Mouse (Mus musculus): ENCODE results near the gene Mgat4e.
"Not testable (repeated sequence)": the region's sequence is repeated elsewhere in the genome, so short reads cannot be mapped to it uniquely, and the experiment has no call there.

Gene Mgat4e

DNA sequence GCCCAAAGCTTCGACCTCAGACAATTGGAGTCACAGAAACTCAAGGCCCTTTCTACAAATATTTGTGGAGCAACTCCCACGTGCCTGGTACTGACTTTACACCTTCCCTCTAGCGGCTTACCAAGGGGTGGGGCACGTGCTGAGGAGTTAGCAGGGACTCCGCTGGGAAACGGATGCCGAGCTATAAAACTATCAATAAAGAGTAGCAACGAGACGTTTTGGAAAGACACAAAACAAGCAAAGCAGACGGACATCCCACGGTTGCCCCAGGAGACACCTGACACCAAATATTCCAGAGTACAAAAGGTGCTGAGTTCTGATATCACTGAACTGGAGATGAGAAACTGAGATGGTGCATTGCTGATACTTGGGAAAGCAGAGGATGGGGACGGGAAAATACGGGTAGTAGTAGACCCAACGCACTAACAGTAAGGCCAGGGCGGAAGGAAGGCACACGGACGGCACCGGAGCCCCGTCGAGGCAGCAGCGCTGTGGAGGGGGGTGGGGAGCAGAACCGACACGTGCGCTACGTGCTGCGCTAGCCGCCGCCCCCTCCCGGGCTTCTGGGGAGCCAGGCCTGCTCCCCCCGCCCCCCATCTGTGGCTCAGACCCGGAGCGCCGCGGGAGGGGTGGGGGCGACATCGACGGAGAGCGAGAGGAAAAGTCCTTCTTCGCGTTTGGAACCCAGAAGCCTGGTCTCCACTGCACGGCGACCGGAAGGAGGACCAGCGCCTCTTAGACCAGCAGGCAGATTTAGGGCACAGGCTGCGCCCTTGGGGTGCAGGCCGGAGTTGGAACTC lies 6.6 kb upstream of the Mgat4e start:
- in situ Hi-C loops (cut with MboI, MseI): no loop called here

DNA sequence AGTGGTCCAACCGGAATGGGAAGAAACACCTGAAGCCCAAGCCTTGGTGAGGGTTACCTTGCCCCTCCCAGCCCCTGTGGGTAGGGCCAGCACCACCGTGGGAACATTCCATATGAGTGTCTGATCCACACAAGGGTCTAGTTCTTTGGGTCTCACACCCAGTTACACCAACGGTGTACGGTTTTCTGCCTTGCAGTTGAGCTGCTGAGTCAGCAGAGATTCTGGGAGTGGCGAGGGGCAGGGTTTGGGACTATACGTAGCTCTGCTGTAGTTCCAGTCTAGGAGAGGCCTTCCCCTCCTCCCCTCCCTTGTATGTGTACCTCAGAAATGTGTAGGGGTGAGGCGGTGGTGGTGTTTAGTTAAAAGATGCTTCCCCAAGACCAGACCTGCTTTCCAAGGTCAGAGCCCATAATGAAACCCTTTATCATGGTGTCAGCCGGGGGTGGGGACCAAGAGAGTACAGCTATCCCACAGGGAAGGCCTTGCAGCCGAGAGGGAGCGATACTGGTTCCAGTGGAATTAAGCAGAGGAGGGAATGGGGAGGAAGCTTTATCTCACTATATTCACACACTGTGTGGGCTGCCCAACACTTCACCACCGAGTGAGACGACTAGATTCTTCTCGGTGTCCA lies 5.9 kb upstream of the Mgat4e start:
- in situ Hi-C loops (cut with MboI, MseI): no loop called here

DNA sequence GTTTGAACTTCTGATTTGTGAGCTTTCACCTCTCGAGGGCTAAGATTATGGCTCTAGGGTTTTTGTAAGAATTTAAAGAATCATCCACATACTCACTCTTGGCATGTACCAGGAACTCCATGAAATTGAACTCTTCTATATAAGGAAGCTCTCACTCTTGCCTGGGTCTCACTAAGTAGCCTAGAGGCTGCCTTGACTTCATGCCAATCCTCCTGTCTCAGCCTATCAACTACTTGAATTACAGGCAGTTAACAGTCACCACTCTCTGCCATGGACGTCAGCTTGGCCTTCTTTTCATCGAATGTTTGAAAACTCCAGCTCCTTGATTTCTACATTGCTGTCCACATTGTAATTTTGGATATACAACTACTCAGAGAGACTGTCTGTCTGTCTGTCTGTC lies 2.9 kb upstream of the Mgat4e start:
- in situ Hi-C loops (cut with MboI, MseI): no loop called here

DNA sequence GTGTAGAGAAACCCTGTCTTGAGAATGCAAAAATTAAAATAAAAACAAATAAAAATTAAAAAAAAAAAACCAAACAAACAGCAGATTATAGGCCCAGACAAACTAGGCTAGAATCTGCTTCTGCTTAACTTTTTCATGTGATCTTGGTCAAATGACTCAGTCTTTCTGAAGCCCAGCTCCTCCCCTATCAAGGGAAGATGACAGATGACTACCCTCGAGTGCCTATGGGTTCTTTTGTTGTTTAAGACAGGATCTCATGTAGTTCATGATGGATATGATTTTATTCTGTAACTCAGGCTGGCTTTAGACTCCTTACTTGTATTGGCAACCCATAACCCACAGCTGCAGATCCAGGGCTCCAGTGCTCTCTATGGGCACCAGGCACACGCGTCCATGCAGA lies 2.4 kb upstream of the Mgat4e start:
- in situ Hi-C loops (cut with MboI, MseI): no loop called here

DNA sequence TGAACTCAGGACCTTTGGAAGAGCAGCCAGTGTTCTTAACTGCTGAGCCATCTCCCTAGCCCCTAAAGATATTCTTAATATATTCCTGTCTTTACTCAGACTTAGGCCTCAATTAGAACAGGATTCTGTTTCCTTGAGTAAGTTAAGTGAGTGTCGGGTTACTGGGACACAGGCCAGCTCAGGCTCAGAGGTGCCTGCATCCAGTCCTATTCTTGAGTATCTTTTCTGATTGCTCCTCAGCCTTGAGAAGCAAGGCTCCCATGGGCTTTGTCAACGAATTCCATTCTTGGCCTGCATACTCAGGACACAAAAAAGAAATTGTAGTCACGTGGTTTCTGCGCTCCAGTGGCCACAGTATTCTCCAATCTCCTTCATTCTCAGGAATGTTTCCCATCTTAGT lies 1.3 kb downstream of the Mgat4e start:
- in situ Hi-C loops (cut with MboI, MseI): no loop called here

DNA sequence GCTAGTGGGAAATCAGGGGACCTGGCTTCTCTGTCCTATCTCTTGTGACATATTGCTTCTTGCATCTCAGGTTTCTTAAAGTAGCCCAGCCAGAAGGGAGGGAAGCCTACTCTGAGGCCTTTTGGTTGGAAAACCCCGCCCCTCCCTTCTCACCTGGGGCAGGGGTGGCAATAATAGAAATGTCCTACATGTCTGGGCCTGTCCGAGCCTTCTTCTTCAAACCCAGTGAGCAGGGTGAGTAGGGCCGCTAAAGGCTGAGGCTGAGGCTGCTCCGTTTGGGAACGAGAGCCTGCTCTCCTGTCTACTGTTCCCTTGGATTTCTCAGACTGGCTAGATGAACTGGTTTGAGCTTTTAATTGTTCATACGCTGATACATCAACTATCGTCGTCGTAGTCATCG lies 8.9 kb downstream of the Mgat4e start:
- in situ Hi-C loops (cut with MboI, MseI): no loop called here

DNA sequence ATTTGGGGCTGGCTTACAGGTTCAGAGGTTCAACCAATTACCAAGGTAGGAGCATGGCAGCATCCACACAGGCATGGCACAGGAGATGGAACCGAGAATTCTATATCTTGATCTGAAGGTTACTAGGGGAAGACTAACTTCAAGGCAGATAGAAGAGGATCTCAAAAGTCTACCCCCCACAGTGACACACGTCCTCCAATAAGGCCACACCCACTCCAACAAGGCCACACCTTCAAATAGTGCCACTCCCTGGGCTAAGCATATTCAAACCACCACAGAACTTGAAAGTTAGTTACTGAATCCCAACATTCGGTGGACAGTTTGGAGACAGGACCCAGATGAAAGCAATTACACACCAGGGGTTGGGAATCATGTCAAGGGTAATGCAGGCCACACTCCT lies 14.0 kb downstream of the Mgat4e start:
- in situ Hi-C loops (cut with MboI, MseI): no loop called here

DNA sequence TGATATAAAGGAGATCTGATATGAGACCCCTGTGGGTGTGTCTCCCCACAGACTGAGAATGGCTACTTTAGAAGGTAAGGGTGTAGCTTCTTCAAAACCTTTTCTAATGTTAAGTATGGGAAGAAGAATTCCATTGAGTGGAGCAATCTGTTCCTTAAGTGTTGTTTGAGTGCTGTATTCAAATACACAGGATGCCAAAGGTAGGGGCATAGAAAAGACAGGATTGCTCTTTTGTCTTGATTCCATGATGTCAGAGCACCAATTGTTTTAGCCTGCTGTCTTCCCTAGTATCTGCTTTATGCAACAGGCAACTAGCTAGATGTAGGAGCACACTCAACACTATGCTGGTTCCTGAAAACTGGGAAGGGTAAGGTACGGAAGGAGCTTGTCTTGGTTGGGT lies 14.4 kb downstream of the Mgat4e start:
- in situ Hi-C loops (cut with MboI, MseI): no loop called here

DNA sequence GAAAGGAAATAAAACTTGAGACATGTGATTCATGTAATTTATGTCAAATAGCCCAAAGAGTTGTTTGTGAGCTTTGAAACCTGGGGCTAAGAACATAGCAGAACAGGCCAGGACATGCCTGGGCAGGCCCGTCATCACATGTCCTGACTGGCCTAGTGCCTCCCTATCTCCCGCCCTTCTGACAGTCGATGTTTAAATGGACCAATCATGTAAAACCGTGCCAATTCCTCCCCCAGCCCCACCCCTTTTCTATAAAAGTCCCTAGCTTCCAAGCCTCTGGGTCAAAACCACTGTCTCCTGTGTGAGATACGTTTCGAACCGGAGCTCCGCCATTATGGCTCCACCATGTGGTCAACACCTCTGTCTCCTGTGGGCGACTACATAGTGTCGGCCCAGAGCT lies 15.8 kb downstream of the Mgat4e start:
- in situ Hi-C loops (cut with MboI, MseI): not testable (repeated sequence)

DNA sequence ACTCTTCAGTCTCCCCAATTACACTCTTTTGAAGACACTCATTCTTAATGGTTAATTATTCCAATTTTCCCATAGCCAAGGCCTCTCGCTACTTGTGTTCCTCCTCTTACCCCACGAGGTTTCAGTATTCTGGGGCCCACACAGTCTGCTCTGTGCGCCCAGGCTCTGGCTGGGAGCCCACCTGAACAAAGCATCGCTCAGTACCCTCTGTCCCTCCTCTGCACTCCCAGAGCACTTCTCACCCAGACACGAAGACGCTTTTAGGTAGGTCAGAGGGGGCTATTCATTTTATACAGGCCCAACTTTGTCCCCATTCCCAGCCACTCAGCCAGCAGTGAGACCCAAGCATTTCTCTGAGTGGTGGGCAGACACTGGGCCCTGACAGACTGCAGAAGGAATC lies 18.9 kb downstream of the Mgat4e start:
- in situ Hi-C loops (cut with MboI, MseI): no loop called here

DNA sequence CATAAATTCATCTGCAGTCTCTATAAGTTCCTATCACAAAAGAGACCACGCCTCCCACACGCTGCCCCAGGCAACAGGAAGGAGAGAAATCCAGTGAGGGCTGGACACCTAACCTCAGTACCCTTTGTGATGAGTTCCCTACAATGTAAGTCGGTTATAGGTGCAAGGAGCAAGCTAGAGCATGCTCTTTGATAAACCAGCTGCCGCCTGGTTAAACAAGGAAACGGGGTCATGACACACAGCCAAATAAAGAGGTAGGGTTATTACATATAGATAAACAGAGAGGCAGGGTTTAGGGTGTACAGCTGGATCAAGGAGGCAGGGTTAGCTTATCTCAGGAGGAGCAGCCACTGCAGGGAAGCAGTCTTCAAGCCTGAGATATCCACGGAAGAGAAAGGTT lies 22.7 kb downstream of the Mgat4e start:
- in situ Hi-C loops (cut with MboI, MseI): loop anchor here (10.0 kb wide), 1 partner anchor 68 kb away; no protein-coding TSS in a partner anchor

DNA sequence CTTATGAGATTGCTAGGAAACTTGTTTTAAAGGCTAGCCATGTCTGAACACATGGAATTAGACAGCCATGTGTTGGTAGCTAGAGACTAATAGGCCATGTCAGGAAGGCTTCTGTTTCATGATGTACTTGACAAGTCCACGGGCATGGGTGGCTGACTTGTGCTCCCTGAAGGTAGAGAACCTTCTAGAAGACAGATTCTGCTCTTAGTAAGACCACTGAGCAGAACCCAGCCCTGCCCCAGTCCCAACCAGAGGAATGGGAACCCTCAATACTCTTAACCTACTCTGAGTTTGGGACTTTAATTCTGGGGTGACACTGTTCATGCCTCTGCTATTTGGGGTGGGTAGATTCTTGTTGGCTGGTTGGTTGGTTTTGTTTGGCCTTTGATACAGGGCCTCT lies 24.5 kb downstream of the Mgat4e start:
- in situ Hi-C loops (cut with MboI, MseI): loop anchor here (10.0 kb wide), 1 partner anchor 70 kb away; no protein-coding TSS in a partner anchor

DNA sequence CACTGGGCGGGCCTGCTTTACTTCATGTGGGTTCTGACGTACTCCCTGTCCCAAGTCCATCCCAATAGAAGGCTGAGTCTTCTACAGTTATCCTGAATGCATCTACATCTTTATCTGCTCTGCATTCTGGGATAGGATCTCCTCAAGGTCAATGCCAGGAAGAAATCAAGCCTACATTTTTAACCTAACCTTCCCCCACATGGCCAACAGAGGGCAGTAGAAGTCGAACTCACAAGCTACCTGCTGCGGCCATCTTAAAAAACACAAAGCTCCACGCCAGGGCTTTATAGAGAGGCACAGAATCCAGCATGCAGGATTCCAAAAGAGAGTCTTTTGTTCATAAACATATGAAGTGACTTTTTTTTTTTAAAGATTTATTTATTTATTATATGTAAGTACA lies 25.1 kb downstream of the Mgat4e start:
- in situ Hi-C loops (cut with MboI, MseI): loop anchor here (10.0 kb wide), 1 partner anchor 70 kb away; no protein-coding TSS in a partner anchor

DNA sequence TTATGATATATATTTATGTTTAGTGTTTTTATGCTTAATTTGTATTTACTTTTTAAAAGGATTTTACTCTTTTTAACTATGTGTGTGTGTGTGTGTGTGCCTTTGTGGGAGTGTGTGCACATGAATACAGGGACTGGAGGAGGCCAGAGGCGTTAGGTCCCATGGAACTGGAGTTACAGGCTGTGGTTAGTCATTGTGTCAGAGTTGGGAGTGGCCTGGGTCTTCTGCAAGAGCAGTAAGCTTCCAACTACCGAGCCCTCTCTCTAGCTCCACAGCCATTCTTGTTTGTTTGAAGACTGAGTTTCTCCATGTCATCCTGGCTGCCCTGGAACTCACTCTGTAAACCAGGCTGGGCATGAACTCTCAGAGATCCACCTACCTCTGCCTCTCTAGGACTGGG lies 27.2 kb downstream of the Mgat4e start:
- in situ Hi-C loops (cut with MboI, MseI): loop anchor here (10.0 kb wide), 1 partner anchor 72 kb away; no protein-coding TSS in a partner anchor

DNA sequence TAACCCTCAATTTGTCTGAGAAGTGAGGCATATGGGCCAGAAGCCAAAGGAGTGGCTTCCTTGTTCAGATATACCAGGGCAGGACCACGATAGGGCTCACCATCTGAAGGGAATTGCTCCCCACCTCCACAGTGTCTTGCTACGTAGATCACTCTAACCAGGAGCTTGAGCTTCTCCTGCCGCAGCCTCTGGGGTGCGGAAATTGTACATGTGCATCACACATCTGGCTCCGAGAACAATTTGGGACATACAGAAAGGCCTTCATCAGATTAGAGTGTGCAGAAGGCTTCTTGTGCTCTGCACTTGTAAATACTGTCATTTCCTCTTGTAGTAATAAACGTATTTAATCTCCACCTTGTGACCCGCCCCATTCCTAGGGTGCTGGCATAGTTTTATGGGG lies 28.3 kb downstream of the Mgat4e start:
- in situ Hi-C loops (cut with MboI, MseI): loop anchor here (10.0 kb wide), 1 partner anchor 74 kb away; no protein-coding TSS in a partner anchor

DNA sequence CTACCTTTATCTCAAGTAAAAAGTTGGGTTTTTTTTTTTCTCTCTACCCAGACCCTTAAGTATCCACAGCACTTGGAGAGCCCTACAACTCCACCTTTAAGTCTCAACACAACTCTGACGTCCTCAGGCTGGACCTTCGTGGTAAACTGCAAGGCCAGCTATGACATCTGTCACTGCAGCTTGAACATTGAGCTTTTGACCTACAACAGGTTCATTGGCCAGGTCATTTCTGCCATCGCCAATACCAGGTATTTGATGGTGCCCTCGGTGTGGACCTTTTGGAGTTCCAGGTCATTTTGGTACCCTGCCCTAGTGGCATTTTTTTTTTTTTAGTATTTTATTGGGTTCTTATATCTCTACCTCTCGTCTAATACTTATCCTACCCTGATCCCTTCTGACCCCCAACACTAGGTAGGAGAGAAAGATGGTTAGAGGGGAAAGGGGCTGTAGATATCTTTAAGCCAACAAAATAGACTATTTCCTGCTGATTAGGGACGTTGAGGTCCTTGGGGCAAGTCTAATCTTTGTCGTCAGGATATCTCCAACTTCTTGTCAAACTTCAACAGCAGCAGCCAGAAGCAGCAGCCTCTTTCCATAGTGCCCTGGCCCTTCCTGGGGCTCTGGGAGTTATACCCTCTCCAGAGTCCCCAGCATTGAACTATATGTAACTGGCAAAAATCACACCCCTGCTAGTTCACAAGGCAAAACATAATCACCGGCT lies 29.3 kb downstream of the Mgat4e start:
- in situ Hi-C loops (cut with MboI, MseI): loop anchor here (10.0 kb wide), 1 partner anchor 75 kb away; no protein-coding TSS in a partner anchor

DNA sequence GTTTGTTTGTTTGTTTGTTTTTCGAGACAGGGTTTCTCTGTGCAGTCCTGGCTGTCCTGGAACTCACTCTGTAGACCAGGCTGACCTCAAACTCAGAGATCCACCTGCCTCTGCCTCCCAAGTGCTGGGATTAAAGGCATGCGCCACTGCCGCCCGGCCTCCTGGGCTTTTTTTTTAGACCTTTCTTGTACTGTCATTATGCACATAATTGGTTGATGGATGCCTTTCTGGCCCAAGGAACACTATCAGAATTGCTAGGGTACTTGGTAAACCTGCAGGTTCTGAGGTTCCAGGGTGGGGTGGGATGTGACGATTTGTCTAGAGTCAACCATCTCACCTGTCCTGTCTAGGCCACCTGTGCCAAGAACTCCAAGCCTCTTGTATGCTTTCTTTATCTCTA lies 30.3 kb downstream of the Mgat4e start:
- in situ Hi-C loops (cut with MboI, MseI): not testable (repeated sequence)

DNA sequence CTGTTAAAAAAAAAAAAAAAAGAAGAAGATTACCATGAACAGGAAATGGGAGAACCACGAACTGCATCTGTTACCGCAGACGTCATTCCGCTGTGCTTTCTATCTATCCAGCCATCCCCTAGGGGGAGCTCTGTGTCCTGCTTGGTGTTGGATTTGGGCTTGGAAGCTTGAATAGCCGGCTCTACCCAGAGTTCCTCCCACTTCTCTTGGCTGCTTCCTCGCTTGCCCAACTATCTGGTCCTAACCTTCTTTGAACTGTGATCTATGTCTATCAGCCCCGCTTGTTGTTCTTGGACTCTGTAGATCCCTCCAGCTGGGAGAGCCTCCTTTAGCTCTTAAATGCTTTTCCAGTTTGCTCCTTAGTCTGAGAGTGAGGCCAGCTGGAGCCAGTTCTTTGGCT lies 30.8 kb downstream of the Mgat4e start:
- in situ Hi-C loops (cut with MboI, MseI): no loop called here

DNA sequence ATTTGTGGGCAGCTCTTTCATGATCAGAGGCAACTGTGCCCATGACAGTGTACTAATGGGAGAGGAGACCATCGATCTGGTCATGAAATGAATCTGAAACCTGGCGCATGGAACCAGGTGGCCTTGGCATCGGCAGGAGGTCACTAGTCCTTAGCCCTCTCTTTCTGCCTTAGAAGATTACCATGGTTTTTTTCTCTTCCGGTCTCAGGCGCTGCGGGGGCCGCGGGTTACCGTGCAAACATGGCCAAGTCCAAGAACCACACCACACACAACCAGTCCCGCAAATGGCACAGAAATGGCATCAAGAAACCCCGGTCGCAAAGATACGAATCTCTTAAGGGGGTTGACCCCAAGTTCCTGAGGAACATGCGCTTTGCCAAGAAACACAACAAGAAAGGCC lies 31.6 kb downstream of the Mgat4e start:
- in situ Hi-C loops (cut with MboI, MseI): not testable (repeated sequence)

DNA sequence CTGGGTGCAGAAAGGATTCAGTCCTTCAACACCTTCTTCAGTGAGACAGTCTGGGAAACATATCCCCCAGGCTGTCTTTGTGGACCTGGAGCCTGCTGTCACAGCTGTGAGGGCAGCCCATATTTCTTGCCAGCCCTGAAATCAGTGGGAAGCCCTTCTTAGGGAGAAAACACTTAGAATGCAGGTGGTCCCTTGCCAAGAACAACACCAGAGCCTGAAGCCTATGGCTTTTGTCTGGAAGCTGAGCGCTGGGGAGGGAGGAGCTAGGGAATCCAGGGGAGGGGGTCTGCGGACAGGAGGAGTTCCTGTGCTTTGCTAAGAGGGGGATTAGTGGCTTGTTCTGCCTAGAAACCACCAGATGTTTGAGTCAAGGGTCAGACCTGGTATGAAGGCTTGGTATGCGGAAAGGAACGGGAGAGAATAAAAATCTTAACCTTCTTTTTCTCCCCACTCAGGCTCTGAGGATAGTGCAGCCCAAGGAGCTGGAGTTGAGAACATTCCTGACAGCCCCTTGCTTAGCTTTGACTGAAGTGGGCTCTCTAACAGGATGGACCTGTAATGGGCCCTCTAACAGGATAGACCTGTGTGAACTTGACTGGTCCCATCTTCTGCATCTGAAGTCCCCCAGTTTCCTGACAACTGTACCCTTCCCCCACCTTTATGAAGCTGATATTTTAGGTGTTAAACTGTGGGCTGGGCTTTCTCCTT lies 32.8 kb downstream of the Mgat4e start:
- in situ Hi-C loops (cut with MboI, MseI): no loop called here

DNA sequence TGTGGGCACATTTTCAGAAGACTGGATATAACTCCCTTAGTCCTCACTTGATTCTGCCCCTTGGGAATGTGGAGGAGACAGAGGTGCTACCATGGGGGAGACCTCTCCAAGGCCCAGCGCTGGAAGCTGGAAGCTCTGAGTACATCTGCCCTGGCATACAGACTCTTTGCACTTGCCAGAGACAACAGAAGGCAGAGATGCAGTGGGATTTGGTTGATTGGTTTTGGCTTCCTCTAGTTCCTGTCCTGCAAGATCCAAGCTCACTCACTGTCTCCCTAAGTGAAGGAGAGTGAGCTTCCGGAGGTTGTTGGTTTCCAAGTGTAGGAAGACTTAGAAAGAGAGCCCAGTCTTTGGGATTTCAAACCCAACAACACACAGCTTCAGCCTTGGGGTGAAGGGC lies 33.6 kb downstream of the Mgat4e start:
- in situ Hi-C loops (cut with MboI, MseI): no loop called here
